Mouse (Mus musculus): ENCODE results near the gene Klhl2. TPM values are rescaled to one million over a fixed set of nuclear protein-coding genes. Genes with fewer than 3 reads are reported as not detected.

Klhl2 gene
- polyA plus RNA-seq, 1 experiment from 2014 or later = 25.3 TPM

- Histone ChIP-seq H3K27ac (ENCODE audit: low read length) (no peak overlapping the region), H3K4me2 (ENCODE audit: low read length) (no peak overlapping the region), H3K4me1 (ENCODE audit: control insufficient read depth, insufficient read depth, low read length) (peaks cover 5% of the 10 kb centered on the region; the same call in 1 of the 2 replicates), H3K9ac (ENCODE audit: low read depth, low read length) (no peak overlapping the region), H3K9me3 (replicated peaks; ENCODE audit: control insufficient read depth, low read length, poor library complexity, severe bottlenecking) (no peaks in the 10 kb centered on the region), H3K4me3 (ENCODE audit: low read depth, low read length) (no peak overlapping the region), H3K27me3 (ENCODE audit: control insufficient read depth, insufficient read depth, low read depth, low read length) (no peaks in the 10 kb centered on the region), H3K36me3 (ENCODE audit: control insufficient read depth, insufficient read depth, low read length) (0 out of 2 replicates have a peak, but pooled peaks cover 2% of the 10 kb centered on the region)
- WGBS = 96% methylated on average over 4 of the region's 4 CpGs
- no peak for ATAC-seq
Measured at GRCm38 (mm10) chr8:64820940-64821339, 28.9 kb downstream of the Klhl2 start.

- Histone ChIP-seq H3K4me3 (ENCODE audit: low read depth, low read length) (no peak overlapping the region), H3K4me2 (ENCODE audit: low read length) (no peak overlapping the region), H3K9me3 (replicated peaks; ENCODE audit: control insufficient read depth, low read length, poor library complexity, severe bottlenecking) (no peaks in the 10 kb centered on the region), H3K27ac (ENCODE audit: low read length) (no peak overlapping the region), H3K9ac (ENCODE audit: low read depth, low read length) (no peak overlapping the region), H3K27me3 (ENCODE audit: control insufficient read depth, insufficient read depth, low read depth, low read length) (no peaks in the 10 kb centered on the region), H3K4me1 (ENCODE audit: control insufficient read depth, insufficient read depth, low read length) (no peaks in the 10 kb centered on the region), H3K36me3 (ENCODE audit: control insufficient read depth, insufficient read depth, low read length) (peaks cover 12% of the 10 kb centered on the region)
- 98% methylated on average over 9 of the region's 9 CpGs for WGBS
- no peak for ATAC-seq
Measured at GRCm38 (mm10) chr8:64811790-64812189, 38.0 kb downstream of the Klhl2 start.

GRCm38 (mm10) chr8:64811083-64811482 is 38.7 kb downstream of the Klhl2 start:
- no peaks in the 10 kb centered on the region for H3K27me3 ChIP-seq (ENCODE audit: control insufficient read depth, insufficient read depth, low read depth, low read length)
- no peak overlapping the region for H3K27ac ChIP-seq (ENCODE audit: low read length)
- H3K9me3 ChIP-seq (replicated peaks; ENCODE audit: control insufficient read depth, low read length, poor library complexity, severe bottlenecking) = no peaks in the 10 kb centered on the region
- 85% methylated on average over 4 of the region's 4 CpGs for WGBS
- H3K9ac ChIP-seq (ENCODE audit: low read depth, low read length) = no peak overlapping the region
- H3K4me1 ChIP-seq (ENCODE audit: control insufficient read depth, insufficient read depth, low read length) = no peaks in the 10 kb centered on the region
- peaks cover 12% of the 10 kb centered on the region for H3K36me3 ChIP-seq (ENCODE audit: control insufficient read depth, insufficient read depth, low read length)
- H3K4me2 ChIP-seq (ENCODE audit: low read length) = no peak overlapping the region
- ATAC-seq = no peak
- no peak overlapping the region for H3K4me3 ChIP-seq (ENCODE audit: low read depth, low read length)

GRCm38 (mm10) chr8:64806558-64806957 is 43.3 kb downstream of the Klhl2 start:
- ATAC-seq = no peak
- H3K36me3 ChIP-seq (ENCODE audit: control insufficient read depth, insufficient read depth, low read length) = peaks cover 9% of the 10 kb centered on the region
- H3K4me3 ChIP-seq (ENCODE audit: low read depth, low read length) = no peak overlapping the region
- H3K9me3 ChIP-seq (replicated peaks; ENCODE audit: control insufficient read depth, low read length, poor library complexity, severe bottlenecking) = no peaks in the 10 kb centered on the region
- H3K4me2 ChIP-seq (ENCODE audit: low read length) = no peak overlapping the region
- H3K4me1 ChIP-seq (ENCODE audit: control insufficient read depth, insufficient read depth, low read length) = no peaks in the 10 kb centered on the region
- no peaks in the 10 kb centered on the region for H3K27me3 ChIP-seq (ENCODE audit: control insufficient read depth, insufficient read depth, low read depth, low read length)
- 93% methylated on average over 3 of the region's 3 CpGs for WGBS
- no peak overlapping the region for H3K27ac ChIP-seq (ENCODE audit: low read length)
- no peak overlapping the region for H3K9ac ChIP-seq (ENCODE audit: low read depth, low read length)

- Histone ChIP-seq H3K9ac (ENCODE audit: low read depth, low read length) (no peak overlapping the region), H3K4me1 (ENCODE audit: control insufficient read depth, insufficient read depth, low read length) (no peaks in the 10 kb centered on the region), H3K27ac (ENCODE audit: low read length) (no peak overlapping the region), H3K4me2 (ENCODE audit: low read length) (no peak overlapping the region), H3K36me3 (ENCODE audit: control insufficient read depth, insufficient read depth, low read length) (no peaks in the 10 kb centered on the region), H3K9me3 (replicated peaks; ENCODE audit: control insufficient read depth, low read length, poor library complexity, severe bottlenecking) (no peaks in the 10 kb centered on the region), H3K4me3 (ENCODE audit: low read depth, low read length) (no peak overlapping the region), H3K27me3 (ENCODE audit: control insufficient read depth, insufficient read depth, low read depth, low read length) (no peaks in the 10 kb centered on the region)
- WGBS = 87% methylated on average over 4 of the region's 4 CpGs
- no peak for ATAC-seq
Measured at GRCm38 (mm10) chr8:64804971-64805370, 44.8 kb downstream of the Klhl2 start.

GRCm38 (mm10) chr8:64799306-64799705 is 50.5 kb downstream of the Klhl2 start:
- Histone ChIP-seq H3K9ac (ENCODE audit: low read depth, low read length) (no peak overlapping the region), H3K27ac (ENCODE audit: low read length) (no peak overlapping the region), H3K27me3 (ENCODE audit: control insufficient read depth, insufficient read depth, low read depth, low read length) (no peaks in the 10 kb centered on the region), H3K4me3 (ENCODE audit: low read depth, low read length) (no peak overlapping the region), H3K4me2 (ENCODE audit: low read length) (no peak overlapping the region), H3K36me3 (ENCODE audit: control insufficient read depth, insufficient read depth, low read length) (no peaks in the 10 kb centered on the region), H3K9me3 (replicated peaks; ENCODE audit: control insufficient read depth, low read length, poor library complexity, severe bottlenecking) (no peaks in the 10 kb centered on the region), H3K4me1 (ENCODE audit: control insufficient read depth, insufficient read depth, low read length) (no peaks in the 10 kb centered on the region)
- 96% methylated on average over 8 of the region's 8 CpGs for WGBS
- no peak for ATAC-seq

GRCm38 (mm10) chr8:64798503-64798902 is 51.3 kb downstream of the Klhl2 start:
- Histone ChIP-seq H3K9me3 (replicated peaks; ENCODE audit: control insufficient read depth, low read length, poor library complexity, severe bottlenecking) (no peaks in the 10 kb centered on the region), H3K4me1 (ENCODE audit: control insufficient read depth, insufficient read depth, low read length) (no peaks in the 10 kb centered on the region), H3K36me3 (ENCODE audit: control insufficient read depth, insufficient read depth, low read length) (no peaks in the 10 kb centered on the region), H3K9ac (ENCODE audit: low read depth, low read length) (no peak overlapping the region), H3K4me2 (ENCODE audit: low read length) (no peak overlapping the region), H3K27ac (ENCODE audit: low read length) (no peak overlapping the region), H3K4me3 (ENCODE audit: low read depth, low read length) (no peak overlapping the region), H3K27me3 (ENCODE audit: control insufficient read depth, insufficient read depth, low read depth, low read length) (no peaks in the 10 kb centered on the region)
- ATAC-seq = no peak
- WGBS = 94% methylated on average over 3 of the region's 3 CpGs

- Histone ChIP-seq H3K36me3 (ENCODE audit: control insufficient read depth, insufficient read depth, low read length) (no peaks in the 10 kb centered on the region), H3K4me3 (ENCODE audit: low read depth, low read length) (no peak overlapping the region), H3K4me2 (ENCODE audit: low read length) (no peak overlapping the region), H3K9me3 (replicated peaks; ENCODE audit: control insufficient read depth, low read length, poor library complexity, severe bottlenecking) (no peaks in the 10 kb centered on the region), H3K27me3 (ENCODE audit: control insufficient read depth, insufficient read depth, low read depth, low read length) (no peaks in the 10 kb centered on the region), H3K9ac (ENCODE audit: low read depth, low read length) (no peak overlapping the region), H3K27ac (ENCODE audit: low read length) (no peak overlapping the region), H3K4me1 (ENCODE audit: control insufficient read depth, insufficient read depth, low read length) (no peaks in the 10 kb centered on the region)
- 92% methylated on average over 10 of the region's 10 CpGs for WGBS
- ATAC-seq = no peak
Measured at GRCm38 (mm10) chr8:64797751-64798150, 52.1 kb downstream of the Klhl2 start.

- H3K27me3 ChIP-seq (ENCODE audit: control insufficient read depth, insufficient read depth, low read depth, low read length) = no peaks in the 10 kb centered on the region
- no peak overlapping the region for H3K4me3 ChIP-seq (ENCODE audit: low read depth, low read length)
- H3K27ac ChIP-seq (ENCODE audit: low read length) = no peak overlapping the region
- no peak overlapping the region for H3K9ac ChIP-seq (ENCODE audit: low read depth, low read length)
- H3K9me3 ChIP-seq (replicated peaks; ENCODE audit: control insufficient read depth, low read length, poor library complexity, severe bottlenecking) = no peaks in the 10 kb centered on the region
- H3K4me1 ChIP-seq (ENCODE audit: control insufficient read depth, insufficient read depth, low read length) = no peaks in the 10 kb centered on the region; the same call in 1 of the 2 replicates
- 92% methylated on average over 4 of the region's 4 CpGs for WGBS
- H3K4me2 ChIP-seq (ENCODE audit: low read length) = no peak overlapping the region
- no peaks in the 10 kb centered on the region for H3K36me3 ChIP-seq (ENCODE audit: control insufficient read depth, insufficient read depth, low read length)
- no peak for ATAC-seq
Measured at GRCm38 (mm10) chr8:64791250-64791881, 58.5 kb downstream of the Klhl2 start.

All from midbrain, embryonic 16.5 days (tissue).